Mouse (Mus musculus): ENCODE measurements around the gene Crtc2.

- TF ChIP-seq CTCF (IDR thresholded peaks at IDR 0.05; ENCODE audit: insufficient read depth, low read length) (no peak), POLR2A (IDR thresholded peaks at IDR 0.05; ENCODE audit: borderline replicate concordance, extremely low read depth, low read depth, low read length) (no peak)
These were observed 40.7 kb downstream of the Crtc2 start for GRCm38 (mm10) chr3:90294651-90295050.
